Mouse (Mus musculus) layer of hippocampus, adult 11-12 months (tissue): ENCODE measurements around the gene Ralgapa2.

ENCODE experiments used
- DNase-seq: peaks from one replicate; pipeline ENCODE4 v3.0.0; 2022; ENCODE audit warnings: low spot score

The Ralgapa2 gene

GRCm38 (mm10) chr2:146361076-146361475, 151.1 kb downstream of the Ralgapa2 start:
- DNase-seq: no peak

GRCm38 (mm10) chr2:146359676-146360075, 152.5 kb downstream of the Ralgapa2 start:
- no peak for DNase-seq

DNA sequence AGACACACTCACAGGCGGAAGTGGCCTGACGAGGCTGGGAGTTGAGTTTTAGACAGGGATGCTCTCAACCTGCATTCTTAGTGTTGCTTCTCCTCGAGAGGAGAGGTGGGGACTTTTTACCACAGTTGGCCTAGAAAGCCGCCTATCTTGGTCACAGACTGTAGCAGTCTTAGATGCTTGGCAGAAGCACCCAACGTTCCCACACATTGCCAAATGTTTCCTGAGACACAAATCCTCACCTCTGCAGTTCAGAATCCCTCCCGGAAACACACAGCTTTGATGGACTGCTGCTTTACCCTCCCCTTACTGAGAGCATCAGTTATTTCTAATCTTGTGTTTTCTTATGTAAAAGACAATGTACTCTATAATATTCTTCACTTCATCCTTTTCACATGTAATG, 155.6 kb downstream of the Ralgapa2 start:
- no peak for DNase-seq

DNA sequence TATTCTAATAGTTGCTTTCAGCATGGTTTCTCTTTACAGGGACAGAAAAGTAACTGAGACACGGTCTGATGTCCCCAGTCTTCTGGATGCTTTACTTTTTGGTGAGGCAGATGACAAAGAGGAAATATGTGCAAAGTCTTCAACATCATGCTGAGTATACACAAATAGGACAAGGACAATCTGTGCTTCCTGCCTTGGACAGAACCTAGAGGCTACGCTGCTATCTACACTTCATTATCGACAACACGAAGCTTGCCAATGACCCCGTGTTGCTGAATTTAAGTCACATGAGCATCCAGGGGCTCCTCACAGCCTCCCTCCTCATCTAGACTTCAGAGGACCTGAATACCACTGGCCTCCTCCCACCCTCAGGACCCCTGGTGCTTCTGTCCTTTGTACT, 161.9 kb downstream of the Ralgapa2 start:
- DNase-seq: no peak

DNA sequence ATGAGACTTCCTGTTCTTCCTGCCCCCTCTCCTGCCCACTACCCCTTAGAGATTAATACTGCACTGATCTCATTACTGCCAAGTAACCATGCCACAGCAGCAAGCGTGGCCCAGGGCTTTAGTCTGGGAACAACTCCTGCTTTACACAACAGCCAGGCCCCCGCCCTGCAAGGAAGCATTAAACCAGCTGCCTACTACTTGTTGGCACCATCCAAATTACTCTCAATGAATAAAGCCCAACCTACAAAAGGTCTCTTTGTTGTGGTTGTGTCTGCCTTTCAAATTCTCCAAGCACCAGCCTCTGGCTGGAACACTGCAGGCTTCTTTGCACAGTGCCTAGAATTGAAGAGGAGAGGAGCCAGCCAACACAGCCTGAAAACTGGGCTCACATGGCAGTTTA, 164.2 kb downstream of the Ralgapa2 start:
- DNase-seq: peak; percentile 67

DNA sequence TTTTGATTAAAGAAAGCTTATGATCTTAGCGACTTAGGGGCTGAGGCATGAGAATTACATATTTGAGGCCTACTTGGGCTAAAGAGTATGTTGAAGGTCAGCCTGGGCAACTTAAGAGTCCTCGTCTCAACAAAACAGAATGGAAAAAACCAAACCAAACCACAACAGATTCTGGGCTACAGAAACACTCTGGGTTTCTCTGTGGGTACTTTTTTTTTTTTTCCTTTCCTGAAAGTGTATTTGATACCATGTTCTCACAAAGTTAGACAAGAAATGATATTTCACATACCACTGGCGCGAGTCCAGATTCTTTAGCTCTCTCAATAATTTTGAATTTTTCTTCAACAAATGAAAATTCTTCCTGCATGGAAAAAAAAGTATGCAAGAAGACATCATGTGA, 172.1 kb downstream of the Ralgapa2 start:
- DNase-seq: no peak

DNA sequence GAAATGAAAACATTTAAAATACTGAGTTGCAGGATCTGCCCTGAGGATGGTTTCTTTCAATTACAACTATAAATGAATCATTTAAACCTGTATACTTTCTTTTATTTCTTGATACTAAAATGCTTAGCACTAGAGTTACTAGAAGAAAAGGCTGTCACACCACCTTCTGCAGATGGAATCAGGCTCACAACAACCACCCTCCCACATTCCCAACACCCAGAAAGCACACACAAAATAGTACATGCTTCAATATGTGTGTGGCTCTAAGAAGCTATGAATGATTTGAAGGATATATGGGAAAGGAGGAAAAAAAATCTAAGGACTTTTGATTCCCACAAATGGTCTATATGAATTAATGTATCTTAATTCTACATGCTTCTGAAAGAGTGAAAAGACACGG, 174.6 kb downstream of the Ralgapa2 start:
- DNase-seq: no peak

DNA sequence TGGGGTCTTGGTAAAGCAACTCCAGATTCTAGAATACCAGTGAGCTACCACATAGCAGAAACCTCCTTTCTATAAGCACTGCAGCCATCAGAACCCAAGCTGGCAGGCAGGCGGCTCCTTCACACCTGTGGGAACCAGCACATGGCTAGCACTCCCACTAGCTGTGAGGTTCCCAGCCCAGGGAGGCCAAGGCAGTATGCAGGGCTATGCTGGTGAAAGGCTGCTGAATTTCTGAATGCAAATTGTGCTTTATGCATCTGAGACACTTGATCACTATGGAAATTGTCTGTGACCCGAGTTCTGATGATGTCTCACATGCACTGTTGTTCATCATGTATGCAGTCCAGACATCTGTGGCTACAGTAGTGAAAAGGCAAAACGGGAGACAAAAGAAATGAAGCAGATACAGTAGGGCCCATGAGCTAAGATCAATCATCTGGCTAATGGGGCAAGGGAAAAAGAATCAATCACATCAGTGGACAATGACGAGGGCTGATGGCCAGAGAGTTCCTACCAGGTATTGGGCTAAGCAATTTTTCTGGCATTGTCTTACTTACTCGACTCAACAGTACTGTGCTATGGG, 180.2 kb downstream of the Ralgapa2 start:
- DNase-seq: no peak

DNA sequence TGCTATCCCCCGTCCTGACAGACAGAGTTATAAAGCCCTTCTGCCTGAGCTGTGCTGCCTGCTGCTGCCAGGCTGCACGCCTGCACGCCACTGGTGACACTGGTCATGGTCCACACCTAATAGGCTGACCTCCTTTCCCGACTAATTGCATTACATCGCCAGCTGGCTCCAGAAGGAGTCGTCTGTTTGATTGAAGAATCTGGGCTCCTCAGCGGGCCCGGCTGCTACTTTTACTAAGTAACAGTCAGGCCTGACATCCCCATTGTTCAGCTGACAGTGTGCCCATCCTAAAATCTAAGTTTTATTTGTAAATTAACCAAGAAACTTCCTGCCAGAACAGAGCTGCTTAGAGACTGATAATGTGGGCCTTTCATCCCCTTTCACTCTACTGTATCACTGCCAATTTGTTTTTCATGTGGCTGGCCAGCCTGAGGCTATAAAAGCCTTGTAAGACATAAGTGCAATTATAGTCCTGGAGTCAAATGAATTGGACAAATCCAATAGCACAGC, 181.3 kb downstream of the Ralgapa2 start:
- DNase-seq: peak; percentile 56

GRCm38 (mm10) chr2:146330101-146330500, 182.0 kb downstream of the Ralgapa2 start:
- DNase-seq: no peak

DNA sequence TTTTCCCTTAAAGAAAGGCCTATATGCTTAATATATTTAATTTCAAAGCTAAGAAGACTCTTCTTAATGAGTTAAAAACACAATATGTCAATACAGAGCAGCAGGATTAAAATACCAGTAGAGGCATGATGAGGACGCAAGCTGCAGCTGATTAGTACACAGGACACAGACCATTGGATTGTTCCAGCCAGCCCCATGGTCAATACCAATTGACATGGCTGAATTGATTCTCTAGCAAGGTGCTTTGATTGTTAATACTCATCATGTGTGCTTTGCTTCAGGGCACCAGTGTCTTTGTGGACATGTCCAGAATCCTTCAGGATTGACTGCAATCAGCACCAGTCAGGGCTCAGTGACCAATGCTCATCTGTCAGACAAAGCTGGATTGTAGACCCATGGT, 185.5 kb downstream of the Ralgapa2 start:
- DNase-seq: no peak

GRCm38 (mm10) chr2:146324907-146325715, 187.0 kb downstream of the Ralgapa2 start:
- DNase-seq: peak; percentile 35

DNA sequence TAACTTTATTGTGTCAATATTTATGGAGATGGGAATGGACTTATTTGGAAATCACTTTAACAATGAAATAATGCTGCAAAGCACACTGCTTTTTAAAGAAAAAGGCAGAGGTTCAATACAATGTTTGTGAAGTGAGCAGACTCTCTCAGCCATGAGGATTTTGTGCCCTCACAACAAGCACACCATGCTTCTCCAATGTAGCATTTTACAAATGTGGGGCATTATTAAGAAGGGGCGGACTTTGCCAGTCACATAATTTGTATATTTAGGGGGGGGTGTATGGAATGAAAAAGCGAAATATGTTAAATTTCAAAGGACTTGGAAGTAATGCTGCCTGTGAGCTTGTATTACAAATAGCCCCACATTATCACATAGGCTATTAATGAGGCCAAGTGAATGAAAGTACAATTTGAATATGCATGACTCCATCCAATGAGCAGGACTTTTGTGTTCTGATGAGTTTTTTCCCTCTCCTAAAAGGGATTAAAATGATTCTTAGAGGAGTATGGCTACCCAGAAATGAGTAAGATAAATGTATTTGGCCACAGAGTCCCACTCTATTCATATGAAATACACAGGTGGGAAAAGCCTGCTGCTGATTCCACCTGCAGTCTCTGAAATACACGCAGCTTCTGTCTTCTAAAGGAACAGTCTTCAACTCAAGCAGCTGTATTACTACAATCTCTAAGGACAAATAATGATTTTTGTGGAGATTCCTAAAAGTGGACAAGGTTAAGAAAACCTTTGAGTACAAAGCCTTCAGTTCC, 187.8 kb downstream of the Ralgapa2 start:
- DNase-seq: no peak

DNA sequence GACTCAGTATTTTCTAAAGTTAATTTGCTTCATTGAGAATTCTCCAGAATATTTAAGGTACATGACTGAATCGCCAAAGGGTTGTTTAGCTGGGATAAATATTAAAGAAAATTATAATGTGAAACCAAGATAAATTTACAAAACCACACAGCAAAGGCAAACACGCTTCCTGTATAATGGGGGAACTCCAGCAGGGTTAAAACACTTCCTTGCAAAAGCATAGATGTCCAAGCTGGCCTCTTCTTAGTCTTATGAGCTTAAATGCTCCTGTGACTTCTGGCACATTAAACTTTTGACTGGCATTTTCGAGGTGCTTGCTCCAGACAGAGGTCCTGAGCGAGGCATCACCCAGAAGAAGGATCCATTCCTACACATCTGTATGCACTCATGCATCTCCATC, 188.6 kb downstream of the Ralgapa2 start:
- DNase-seq: no peak

- DNase-seq: no peak
These were observed 189.4 kb downstream of the Ralgapa2 start for GRCm38 (mm10) chr2:146322770-146323169.

GRCm38 (mm10) chr2:146322019-146322418, 190.1 kb downstream of the Ralgapa2 start:
- no peak for DNase-seq

- no peak for DNase-seq
These were observed 191.5 kb downstream of the Ralgapa2 start for GRCm38 (mm10) chr2:146320666-146321065.

- no peak for DNase-seq
These were observed 197.4 kb downstream of the Ralgapa2 start for GRCm38 (mm10) chr2:146314751-146315150.

GRCm38 (mm10) chr2:146313811-146314210, 198.3 kb downstream of the Ralgapa2 start:
- no peak for DNase-seq

- DNase-seq: no peak
These were observed 201.4 kb downstream of the Ralgapa2 start for GRCm38 (mm10) chr2:146310760-146311159.

DNA sequence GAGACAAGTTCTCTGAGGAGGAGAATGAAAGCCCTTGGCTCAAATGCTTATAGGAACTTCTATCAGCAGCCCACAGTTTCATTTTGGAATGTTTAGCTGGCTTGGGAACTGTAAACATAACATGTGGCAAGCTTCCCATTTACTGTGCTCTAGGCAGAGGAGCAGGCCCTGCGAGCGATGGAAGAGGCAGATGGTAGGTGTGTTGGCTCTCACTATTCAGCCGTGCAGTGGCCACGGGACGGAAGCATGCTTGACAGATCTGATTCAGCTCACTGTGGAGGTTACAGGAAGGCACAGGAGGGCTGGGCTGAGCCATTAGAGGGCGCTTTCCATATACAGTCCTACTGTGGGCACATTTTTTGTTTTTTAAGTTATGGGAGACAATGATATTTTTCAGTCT, 201.9 kb downstream of the Ralgapa2 start:
- DNase-seq: peak; percentile 26

- peak; percentile 29 for DNase-seq
These were observed 202.7 kb downstream of the Ralgapa2 start for GRCm38 (mm10) chr2:146309413-146309812.

- DNase-seq: no peak
These were observed 205.1 kb downstream of the Ralgapa2 start for GRCm38 (mm10) chr2:146307060-146307459.
